Mouse (Mus musculus): Measurements from ENCODE around the gene Abracl. TPM values are rescaled to one million over a fixed set of nuclear protein-coding genes. Genes with fewer than 3 reads are reported as not detected.

The Abracl gene
- total and polyA plus RNA-seq, 3 experiments = 100 to 110 TPM; not detected in 1

GRCm38 (mm10) chr10:18069576-18069975 lies 46.5 kb upstream of the Abracl start:
- Histone ChIP-seq H3K9me3 (replicated peaks; ENCODE audit: insufficient read depth, low read length) (no peaks in the 10 kb centered on the region), H3K4me1 (ENCODE audit: control insufficient read depth in 1 of 2, insufficient read depth in 2 of 2, low read length in 2 of 2) (peaks cover 12 to 18% of the 10 kb centered on the region in 2 experiments), H3K36me3 (ENCODE audit: control insufficient read depth in 1 of 2, insufficient read depth in 2 of 2, low read length in 2 of 2) (peaks cover 0 to 27% of the 10 kb centered on the region in 2 experiments; a peak in 2 of 4 replicates), H3K27me3 (ENCODE audit: control insufficient read depth in 1 of 2, insufficient read depth in 2 of 2, low read length in 2 of 2) (no peaks in the 10 kb centered on the region), H3K9ac (ENCODE audit: control insufficient read depth, low read depth, low read length, poor library complexity, severe bottlenecking) (no peak overlapping the region), H3K27ac (ENCODE audit: control insufficient read depth, low read depth, low read length) (no peak overlapping the region), H3K4me3 (ENCODE audit: control insufficient read depth in 1 of 2, insufficient read depth in 1 of 2, low read depth in 2 of 2, low read length in 2 of 2) (no peak overlapping the region), H3K79me2 (ENCODE audit: control insufficient read depth, insufficient read depth, low read length, poor library complexity) (peaks cover 58% of the 10 kb centered on the region)
- no peak for DNase-seq (ENCODE audit: low read depth, low spot score)
- TF ChIP-seq ZMIZ1 (IDR thresholded peaks at IDR 0.05; ENCODE audit: low read depth, low read length) = no peak
- TF ChIP-seq TAL1 (IDR thresholded peaks at IDR 0.05; ENCODE audit: low read length) = no peak
- no peak for TF ChIP-seq USF2 (IDR thresholded peaks at IDR 0.05; ENCODE audit: borderline replicate concordance in 1 of 2, insufficient read depth in 1 of 2, low read depth in 1 of 2, low read length in 2 of 2)
- TF ChIP-seq TCF12 (IDR thresholded peaks at IDR 0.05; ENCODE audit: low read depth, low read length) = no peak
- no peak for TF ChIP-seq CHD2 (IDR thresholded peaks at IDR 0.05; ENCODE audit: low read length)
- no peak for TF ChIP-seq MEF2A (IDR thresholded peaks at IDR 0.05; ENCODE audit: extremely low read depth, insufficient replicate concordance, low read depth, low read length, poor library complexity, severe bottlenecking)
- TF ChIP-seq JUND (IDR thresholded peaks at IDR 0.05; ENCODE audit: low read depth, low read length) = no peak
- no peak for TF ChIP-seq E2F4 (IDR thresholded peaks at IDR 0.05; ENCODE audit: borderline replicate concordance, low read depth, low read length)
- TF ChIP-seq NRF1 (IDR thresholded peaks at IDR 0.05; ENCODE audit: insufficient read depth, low read depth, low read length, poor library complexity, severe bottlenecking) = no peak
- no peak for TF ChIP-seq CHD1 (IDR thresholded peaks at IDR 0.05; ENCODE audit: low read depth, low read length)
- no peak for TF ChIP-seq MAFK (IDR thresholded peaks at IDR 0.05; ENCODE audit: borderline replicate concordance, low read depth, low read length)
- TF ChIP-seq USF1 (IDR thresholded peaks at IDR 0.05; ENCODE audit: low read depth, low read length) = no peak

GRCm38 (mm10) chr10:18068880-18069279 lies 45.8 kb upstream of the Abracl start:
- Histone ChIP-seq H3K27ac (ENCODE audit: control insufficient read depth, low read depth, low read length) (no peak overlapping the region), H3K4me3 (ENCODE audit: control insufficient read depth in 1 of 2, insufficient read depth in 1 of 2, low read depth in 2 of 2, low read length in 2 of 2) (no peak overlapping the region), H3K9ac (ENCODE audit: control insufficient read depth, low read depth, low read length, poor library complexity, severe bottlenecking) (no peak overlapping the region), H3K4me1 (ENCODE audit: control insufficient read depth in 1 of 2, insufficient read depth in 2 of 2, low read length in 2 of 2) (peaks cover 12 to 18% of the 10 kb centered on the region in 2 experiments), H3K79me2 (ENCODE audit: control insufficient read depth, insufficient read depth, low read length, poor library complexity) (peaks cover 57% of the 10 kb centered on the region), H3K36me3 (ENCODE audit: control insufficient read depth in 1 of 2, insufficient read depth in 2 of 2, low read length in 2 of 2) (peaks cover 0 to 27% of the 10 kb centered on the region in 2 experiments; a peak in 2 of 4 replicates), H3K27me3 (ENCODE audit: control insufficient read depth in 1 of 2, insufficient read depth in 2 of 2, low read length in 2 of 2) (no peaks in the 10 kb centered on the region), H3K9me3 (replicated peaks; ENCODE audit: insufficient read depth, low read length) (no peaks in the 10 kb centered on the region)
- no peak for DNase-seq (ENCODE audit: low read depth, low spot score)
- TF ChIP-seq JUND (IDR thresholded peaks at IDR 0.05; ENCODE audit: low read depth, low read length) (no peak), NRF1 (IDR thresholded peaks at IDR 0.05; ENCODE audit: insufficient read depth, low read depth, low read length, poor library complexity, severe bottlenecking) (no peak), POLR2AphosphoS2 (IDR thresholded peaks at IDR 0.05; ENCODE audit: low read length) (no peak), MXI1 (IDR thresholded peaks at IDR 0.05; ENCODE audit: low read depth, low read length) (no peak), ZKSCAN1 (IDR thresholded peaks at IDR 0.05; ENCODE audit: low read depth, low read length) (no peak), MYB (IDR thresholded peaks at IDR 0.05; ENCODE audit: low read depth, low read length) (no peak), HCFC1 (IDR thresholded peaks at IDR 0.05; ENCODE audit: low read depth, low read length) (no peak), CTCF (IDR thresholded peaks at IDR 0.05 in 2 of 3, conservative IDR thresholded peaks at IDR 0.05 in 1 of 3; ENCODE audit: control insufficient read depth in 1 of 3, insufficient read depth in 1 of 3, low read depth in 2 of 3, low read length in 3 of 3, poor library complexity in 1 of 3, severe bottlenecking in 1 of 3) (no peak), TAL1 (IDR thresholded peaks at IDR 0.05; ENCODE audit: low read length) (no peak), MYC (IDR thresholded peaks at IDR 0.05; ENCODE audit: low read depth, low read length) (no peak), BHLHE40 (IDR thresholded peaks at IDR 0.05; ENCODE audit: borderline replicate concordance, low read depth, low read length) (no peak), RCOR1 (IDR thresholded peaks at IDR 0.05; ENCODE audit: low read depth, low read length) (no peak), GATA1 (IDR thresholded peaks at IDR 0.05; ENCODE audit: low read depth, low read length) (no peak), POLR2AphosphoS5 (IDR thresholded peaks at IDR 0.05; ENCODE audit: borderline replicate concordance, low read depth, low read length) (no peak)

All from MEL (cell line).